Mouse (Mus musculus) liver, adult 2 months (tissue): ENCODE measurements around the gene Xpo4. TPM values are rescaled to one million over a fixed set of nuclear protein-coding genes. Genes with fewer than 3 reads are reported as not detected.

ENCODE experiments used
- DNase-seq: peaks from one replicate; pipeline ENCODE4 v3.0.0-alpha.2; 2011; ENCODE audit warnings: low read depth, low spot score; ENCODE audit errors: extremely low read depth
- H3K27ac ChIP-seq: fragments of 200-500 bp; replicated peaks from 2 replicates; pipeline ENCODE4 v1.5.1; 2012; ENCODE audit warnings: low read depth, mild to moderate bottlenecking, control low read depth, inconsistent platforms, low read length; ENCODE audit not compliant: insufficient read depth
- H3K27me3 ChIP-seq: fragments of 200-500 bp; 2 replicates; pipeline ENCODE4 v1.6.1; 2012; ENCODE audit warnings: mild to moderate bottlenecking, moderate library complexity, low read length, inconsistent platforms; ENCODE audit not compliant: control insufficient read depth, insufficient read depth
- H3K36me3 ChIP-seq: fragments of 200-500 bp; 2 replicates; pipeline ENCODE4 v1.6.1; 2012; ENCODE audit warnings: low read length, inconsistent platforms; ENCODE audit not compliant: control insufficient read depth, insufficient read depth
- H3K4me1 ChIP-seq: fragments of 200-500 bp; 2 replicates; pipeline ENCODE4 v1.6.1; 2011; ENCODE audit warnings: low read length; ENCODE audit not compliant: control insufficient read depth, insufficient read depth
- H3K4me3 ChIP-seq: fragments of 200-500 bp; 2 replicates; pipeline ENCODE4 v1.5.1; 2011; ENCODE audit warnings: low read depth, mild to moderate bottlenecking, control low read depth, low read length, moderate library complexity; ENCODE audit not compliant: insufficient read depth
- H3K79me2 ChIP-seq: fragments of 200-500 bp; 2 replicates; pipeline ENCODE4 v1.6.1; 2012; ENCODE audit warnings: inconsistent platforms, mild to moderate bottlenecking, low read length, moderate library complexity; ENCODE audit not compliant: control insufficient read depth, insufficient read depth
- H3K9ac ChIP-seq: fragments of 200-500 bp; 2 replicates; pipeline ENCODE4 v1.6.1; 2012; ENCODE audit warnings: low read depth, mild to moderate bottlenecking, control low read depth, inconsistent platforms, low read length
- CTCF ChIP-seq: fragments of 200-500 bp; IDR thresholded peaks from 2 replicates; pipeline ENCODE4 v1.5.1; 2011; ENCODE audit warnings: low read depth, low read length, control low read depth
- POLR2A ChIP-seq: fragments of 200-500 bp; IDR thresholded peaks from 2 replicates; pipeline ENCODE4 v1.6.1; 2011; ENCODE audit warnings: low read length, control low read depth; ENCODE audit not compliant: insufficient read depth; ENCODE audit errors: extremely low read depth
- WGBS: fragments of 180-500 bp; shearing (Covaris S2); methylation state at CpG from one replicate; pipeline ENCODE4 v1.1.7; 2018; 5-methylcytosine and 5-hydroxymethylcytosine counted together
- polyA plus RNA-seq: library from polyadenylated mRNA; depleted of rRNA; stranded (reverse); fragments of >200 nt; gene quantifications from 2 replicates; pipeline ENCODE4 v1.2.3, GENCODE M21; 2012
- total RNA-seq: library from RNA; depleted of rRNA; stranded (reverse); fragments of >200 nt; gene quantifications from 2 replicates; pipeline ENCODE4 v1.2.3, GENCODE M21; 2014

The Xpo4 gene
- total and polyA plus RNA-seq, 2 experiments, result 1.6 to 8.1 TPM

- Histone ChIP-seq H3K27me3 (no peaks in the 10 kb centered on the region), H3K79me2 (no peaks in the 10 kb centered on the region), H3K4me3 (no peak overlapping the region), H3K36me3 (no peaks in the 10 kb centered on the region), H3K9ac (no peak overlapping the region), H3K4me1 (no peaks in the 10 kb centered on the region), H3K27ac (no peak overlapping the region)
- WGBS, result 68% methylated on average over 34 of the region's 34 CpGs
- DNase-seq, result no peak
- no peak for TF ChIP-seq POLR2A
- TF ChIP-seq CTCF, result no peak
Observed at GRCm38 (mm10) chr14:57542231-57542630, 123.0 kb downstream of the Xpo4 start.

DNA sequence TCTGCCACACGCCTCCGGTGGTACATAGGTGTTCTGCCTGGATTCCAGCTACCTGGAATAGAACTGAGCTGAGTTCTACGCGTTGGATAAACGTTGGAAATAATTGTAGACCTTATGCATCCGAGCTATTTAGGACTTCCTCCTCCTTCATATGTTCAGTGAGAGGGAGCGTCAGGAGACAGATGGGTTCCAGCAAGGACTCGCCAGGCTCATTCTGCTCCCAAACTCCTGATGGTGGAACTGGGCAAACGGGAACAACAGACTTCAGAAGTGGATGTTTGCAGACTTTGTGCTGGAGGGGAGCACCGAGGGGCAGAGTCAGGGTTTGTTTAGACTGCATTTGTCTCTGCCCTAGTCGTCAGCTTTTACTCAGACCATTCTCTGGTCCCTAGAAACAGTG is 124.5 kb downstream of the Xpo4 start:
- Histone ChIP-seq H3K79me2 (no peaks in the 10 kb centered on the region), H3K27me3 (no peaks in the 10 kb centered on the region), H3K9ac (no peak overlapping the region), H3K36me3 (no peaks in the 10 kb centered on the region), H3K4me1 (no peaks in the 10 kb centered on the region), H3K27ac (no peak overlapping the region), H3K4me3 (no peak overlapping the region)
- TF ChIP-seq POLR2A (no peak), CTCF (no peak)
- 72% methylated on average over 11 of the region's 11 CpGs for WGBS
- DNase-seq, result no peak

GRCm38 (mm10) chr14:57537261-57538015 is 127.8 kb downstream of the Xpo4 start:
- Histone ChIP-seq H3K4me3 (no peak overlapping the region), H3K4me1 (no peaks in the 10 kb centered on the region), H3K27ac (no peak overlapping the region), H3K36me3 (no peaks in the 10 kb centered on the region), H3K79me2 (no peaks in the 10 kb centered on the region), H3K27me3 (no peaks in the 10 kb centered on the region), H3K9ac (no peak overlapping the region)
- no peak for DNase-seq
- TF ChIP-seq CTCF, result no peak
- no peak for TF ChIP-seq POLR2A
- WGBS, result 54% methylated on average over 16 of the region's 16 CpGs

DNA sequence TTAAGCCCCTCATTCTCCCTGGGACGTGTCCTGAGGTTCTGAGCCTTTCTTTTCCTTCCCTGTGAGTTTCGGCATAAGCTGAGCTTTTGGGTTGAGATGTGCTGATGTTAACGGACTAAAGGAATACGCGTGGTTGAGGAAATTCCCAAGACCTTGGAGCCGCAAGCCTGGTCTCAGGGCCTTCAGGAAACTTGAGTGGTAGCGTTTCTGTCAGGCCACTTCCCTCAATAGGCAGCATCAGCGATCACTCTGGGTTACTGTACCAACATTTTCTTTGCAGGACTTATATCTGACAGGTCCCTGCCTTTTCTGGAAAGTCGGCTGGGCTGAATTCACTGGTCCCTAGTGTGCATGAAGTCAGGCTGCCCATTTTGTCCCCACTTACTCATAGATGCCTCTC is 128.4 kb downstream of the Xpo4 start:
- no peak for DNase-seq
- no peaks in the 10 kb centered on the region for H3K27me3 ChIP-seq
- no peaks in the 10 kb centered on the region for H3K79me2 ChIP-seq
- TF ChIP-seq CTCF, result no peak
- no peak for TF ChIP-seq POLR2A
- no peak overlapping the region for H3K9ac ChIP-seq
- no peaks in the 10 kb centered on the region for H3K36me3 ChIP-seq
- no peak overlapping the region for H3K27ac ChIP-seq
- WGBS, result 67% methylated on average over 9 of the region's 9 CpGs
- no peak overlapping the region for H3K4me3 ChIP-seq
- H3K4me1 ChIP-seq, result no peaks in the 10 kb centered on the region

DNA sequence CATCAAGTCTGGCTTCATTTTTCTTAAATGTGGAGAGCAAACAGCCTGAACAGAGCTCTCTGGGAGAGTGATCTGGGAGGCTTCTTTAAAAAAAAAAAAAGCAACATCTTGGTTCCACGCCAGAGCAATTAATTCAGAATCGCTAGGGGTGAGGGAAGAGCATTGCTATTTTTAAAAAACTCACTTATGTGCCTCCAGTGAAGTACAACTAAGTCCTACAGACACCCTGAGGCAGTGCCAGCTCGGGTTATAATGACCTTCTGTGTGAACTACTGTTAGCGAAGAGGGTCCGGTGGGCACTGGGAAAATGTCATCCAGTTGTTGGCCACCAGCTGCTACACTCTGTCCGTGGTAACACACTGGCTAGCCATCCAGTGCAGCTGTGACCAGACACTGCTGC is 129.6 kb downstream of the Xpo4 start:
- Histone ChIP-seq H3K4me3 (no peak overlapping the region), H3K9ac (no peak overlapping the region), H3K79me2 (no peaks in the 10 kb centered on the region), H3K36me3 (no peaks in the 10 kb centered on the region), H3K4me1 (no peaks in the 10 kb centered on the region), H3K27me3 (no peaks in the 10 kb centered on the region), H3K27ac (no peak overlapping the region)
- no peak for DNase-seq
- no peak for TF ChIP-seq POLR2A
- TF ChIP-seq CTCF, result no peak
- WGBS, result 75% methylated on average over 6 of the region's 6 CpGs

DNA sequence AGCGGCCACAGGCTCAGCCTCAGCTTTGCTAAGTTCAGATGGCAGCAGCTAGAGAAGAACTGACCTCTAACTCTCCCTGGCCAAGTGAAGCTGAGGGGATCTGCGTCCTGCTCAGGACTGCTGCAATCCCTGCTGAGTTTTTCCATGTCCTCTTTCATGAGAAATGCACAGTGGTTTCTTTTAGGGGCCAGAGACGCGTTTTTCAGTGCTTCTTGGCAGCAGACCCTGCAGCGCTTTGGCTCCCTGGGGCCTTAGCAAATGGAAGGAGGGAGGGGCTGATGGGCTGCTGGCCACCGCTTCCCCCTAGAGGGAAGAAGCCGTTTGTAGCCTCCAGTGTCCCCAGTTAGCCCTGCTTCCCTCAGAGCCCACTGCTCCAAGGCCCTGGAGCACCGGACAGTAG is 130.3 kb downstream of the Xpo4 start:
- no peak for DNase-seq
- Histone ChIP-seq H3K9ac (no peak overlapping the region), H3K27ac (no peak overlapping the region)

More for the DNA sequence above, 130.3 kb downstream of the Xpo4 start:
- TF ChIP-seq POLR2A (no peak), CTCF (no peak)
- WGBS, result 55% methylated on average over 8 of the region's 8 CpGs
- H3K27me3 ChIP-seq, result no peaks in the 10 kb centered on the region
- H3K36me3 ChIP-seq, result no peaks in the 10 kb centered on the region
- no peak overlapping the region for H3K4me3 ChIP-seq
- no peaks in the 10 kb centered on the region for H3K79me2 ChIP-seq
- H3K4me1 ChIP-seq, result no peaks in the 10 kb centered on the region
